Mouse (Mus musculus) frontal cortex, postnatal 10 days (tissue): ENCODE data around the gene Fmn2.

Experiments
- DNase-seq, 2 experiments: peaks; one replicate each; pipeline ENCODE4 v3.0.0; 2022; ENCODE audit warnings: low spot score in 2 of 2, mixed read lengths in 1 of 2

Gene Fmn2

DNA sequence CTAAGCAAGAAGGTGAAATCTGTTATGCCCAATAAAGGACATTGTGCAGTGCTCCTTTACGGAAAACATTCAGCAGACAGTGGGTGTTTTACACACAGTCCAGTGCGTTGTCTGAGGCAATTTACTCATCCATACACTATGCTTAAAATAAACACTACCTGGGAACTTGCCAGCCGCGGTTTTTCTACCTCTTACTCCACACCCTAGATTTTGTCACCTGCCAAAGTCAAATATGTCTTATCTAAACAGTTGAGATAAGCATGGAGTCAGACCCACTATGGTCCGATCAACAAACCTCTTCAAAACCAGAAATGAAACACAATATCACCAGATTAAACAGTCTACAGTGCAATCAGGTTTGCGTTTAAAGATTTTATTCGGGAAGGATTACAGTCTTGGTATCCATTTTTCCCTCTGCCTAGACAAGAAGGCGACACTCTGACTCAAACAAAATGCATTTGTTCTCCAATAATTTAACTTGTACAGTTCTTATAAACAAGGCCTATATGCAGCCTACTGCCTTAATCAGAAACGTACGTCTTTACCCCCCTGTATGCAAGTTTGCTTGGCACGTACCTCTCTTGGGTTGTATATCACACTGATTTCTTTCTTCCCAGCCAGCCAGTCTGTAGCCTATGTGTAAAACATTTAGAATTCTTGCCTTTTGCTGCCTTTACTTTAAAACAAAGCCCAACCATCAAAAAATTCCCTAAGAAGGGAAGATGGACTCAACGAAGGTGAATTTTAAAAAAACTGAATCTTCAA lies 158.0 kb downstream of the Fmn2 start:
- DNase-seq = no peak

DNA sequence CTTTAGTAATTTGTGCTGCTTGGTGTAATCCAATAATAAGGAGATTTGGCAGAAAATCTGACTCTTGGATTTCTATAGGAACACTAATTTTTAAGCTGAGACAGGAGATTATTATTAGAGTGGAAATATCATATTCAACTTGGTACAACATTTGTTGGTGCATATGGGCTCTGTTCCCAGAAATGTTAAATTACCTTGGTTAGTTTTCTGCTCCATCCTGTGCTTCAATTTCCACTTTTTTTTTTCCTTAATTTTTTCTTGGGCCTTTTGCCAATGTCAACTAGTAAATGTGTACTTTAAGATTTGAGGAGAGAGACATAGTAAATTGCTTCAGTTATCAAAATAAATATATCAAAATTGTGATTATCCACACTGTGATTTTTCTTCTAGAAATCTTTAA lies 163.5 kb downstream of the Fmn2 start:
- no peak for DNase-seq

DNA sequence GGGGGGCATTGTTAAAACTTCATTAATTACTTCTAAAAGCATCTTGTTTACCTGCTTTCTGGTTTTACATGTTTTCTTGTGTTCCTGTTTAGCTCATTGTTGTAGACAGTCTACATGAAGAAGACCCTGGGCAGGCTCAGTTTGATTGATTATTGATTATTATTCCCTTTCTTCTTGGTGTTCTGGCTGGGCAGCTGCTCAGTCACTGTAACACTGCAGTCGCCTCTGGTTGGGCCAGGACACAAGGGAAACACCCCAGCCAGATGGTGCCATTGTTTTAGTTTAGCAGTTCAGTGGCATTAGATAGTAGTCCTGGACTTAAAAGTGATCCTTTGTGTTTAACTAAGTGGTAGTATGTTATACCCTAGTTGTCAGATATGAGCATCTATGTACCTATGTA lies 167.5 kb downstream of the Fmn2 start:
- DNase-seq = no peak

DNA sequence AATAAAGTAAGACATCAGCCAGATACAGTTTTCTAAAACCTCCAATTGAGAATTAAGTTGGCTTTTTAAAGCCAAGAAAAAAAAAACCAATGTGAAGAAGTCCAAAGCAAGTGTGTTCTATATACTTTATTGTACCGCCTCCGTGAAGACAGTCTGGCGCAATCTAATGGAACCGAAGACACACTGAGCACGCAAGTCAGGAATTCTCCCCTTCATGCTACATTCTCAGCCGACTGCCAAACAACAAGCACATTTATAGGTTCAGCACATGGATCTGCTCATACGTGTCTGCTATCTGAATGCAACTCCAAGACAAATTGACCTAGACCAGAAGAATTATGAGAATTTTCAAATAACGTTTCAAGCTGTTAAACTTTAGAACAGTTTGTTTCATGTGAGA lies 169.2 kb downstream of the Fmn2 start:
- DNase-seq = no peak

DNA sequence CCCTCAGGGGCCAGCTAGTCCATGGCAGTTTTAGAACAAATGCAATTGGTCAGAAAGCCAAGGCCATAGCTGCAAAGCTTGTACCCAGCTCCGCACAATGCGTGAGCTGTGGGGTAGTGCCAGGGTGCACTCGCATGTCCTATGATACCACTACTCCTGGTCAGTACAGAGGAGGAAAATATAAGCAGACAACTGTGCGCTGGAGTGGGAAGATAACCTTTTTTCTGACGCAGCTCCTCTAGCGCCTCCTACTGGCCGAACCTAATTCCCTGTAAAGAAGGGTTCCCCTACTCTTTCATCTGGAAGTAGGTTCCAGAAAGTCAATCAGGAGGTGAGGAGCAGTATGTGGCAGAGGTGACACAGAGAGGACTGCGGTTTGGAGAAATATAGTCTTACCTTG lies 173.0 kb downstream of the Fmn2 start:
- no peak for DNase-seq

DNA sequence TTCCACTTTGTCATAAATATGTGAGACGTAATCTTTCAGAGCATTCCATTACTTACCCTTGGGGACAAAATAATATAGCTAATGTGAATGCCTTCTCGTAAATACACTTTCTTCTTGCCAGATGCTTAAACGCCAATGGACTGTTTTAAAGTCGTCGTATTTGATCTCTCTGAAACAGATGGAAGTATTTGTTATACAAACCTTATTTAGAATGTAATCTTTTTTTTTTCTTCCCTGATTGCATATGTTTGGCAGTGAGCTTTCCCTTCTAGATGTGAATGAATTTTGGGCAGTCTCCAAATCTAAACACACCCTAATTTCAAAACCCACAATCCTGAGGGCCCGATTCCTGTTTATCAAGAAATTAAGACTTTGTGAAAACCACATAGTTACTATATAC lies 173.7 kb downstream of the Fmn2 start:
- no peak for DNase-seq

DNA sequence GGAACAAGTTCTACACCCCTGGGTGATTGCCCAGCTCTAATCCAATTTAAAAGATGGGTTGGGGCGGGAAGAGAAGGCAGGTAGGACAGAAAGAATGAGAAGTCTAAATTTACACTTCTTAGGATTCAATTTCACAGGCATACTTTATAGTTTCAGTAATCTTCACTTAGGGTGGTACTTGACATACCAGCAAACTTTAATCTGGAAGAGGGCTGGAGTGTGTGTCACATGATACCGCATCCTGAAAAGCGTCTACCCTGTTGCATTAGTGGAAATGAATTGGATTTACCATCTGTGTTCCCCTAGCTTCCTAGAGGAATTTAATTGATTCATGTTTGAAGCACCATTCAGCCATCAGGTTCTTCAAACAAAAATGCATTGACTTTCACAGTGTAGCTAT lies 174.6 kb downstream of the Fmn2 start:
- no peak for DNase-seq

DNA sequence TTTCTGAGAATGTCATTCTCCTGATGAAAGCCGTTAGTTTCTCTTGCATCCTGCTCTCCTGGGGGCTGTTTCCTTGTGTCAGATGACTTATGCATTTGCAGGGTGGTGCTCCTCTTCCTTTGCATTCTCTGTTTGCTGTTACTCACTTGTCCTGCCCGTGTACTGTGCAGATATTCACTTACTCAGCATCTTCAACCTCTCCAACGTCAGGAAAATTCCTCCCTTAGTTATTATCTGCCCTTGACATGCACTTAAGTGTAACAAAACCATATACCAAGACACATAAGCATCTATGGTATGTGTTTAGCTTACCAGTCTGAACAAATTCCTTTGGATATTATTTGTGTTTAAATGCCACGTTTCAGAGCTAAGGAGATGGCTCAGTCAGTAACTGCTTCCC lies 175.6 kb downstream of the Fmn2 start:
- no peak for DNase-seq

DNA sequence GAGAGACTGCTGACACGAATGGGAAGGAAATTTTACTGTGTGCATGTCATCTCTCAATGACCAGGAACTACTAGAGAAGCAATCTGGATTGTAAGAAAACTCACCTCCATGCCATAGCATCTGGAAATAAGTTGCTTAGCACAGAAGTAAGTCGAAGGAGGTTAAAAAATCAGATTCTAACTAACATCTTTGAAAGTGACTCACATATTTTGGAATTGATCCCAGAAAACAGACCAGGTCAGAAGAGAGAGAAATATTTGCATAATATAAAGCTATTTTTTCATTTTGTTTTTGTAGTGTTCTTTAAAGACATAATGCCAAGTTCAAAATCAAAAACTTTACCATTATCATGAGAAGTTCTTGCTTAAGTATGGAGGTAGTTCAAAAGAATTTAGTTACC lies 187.7 kb downstream of the Fmn2 start:
- DNase-seq = no peak

DNA sequence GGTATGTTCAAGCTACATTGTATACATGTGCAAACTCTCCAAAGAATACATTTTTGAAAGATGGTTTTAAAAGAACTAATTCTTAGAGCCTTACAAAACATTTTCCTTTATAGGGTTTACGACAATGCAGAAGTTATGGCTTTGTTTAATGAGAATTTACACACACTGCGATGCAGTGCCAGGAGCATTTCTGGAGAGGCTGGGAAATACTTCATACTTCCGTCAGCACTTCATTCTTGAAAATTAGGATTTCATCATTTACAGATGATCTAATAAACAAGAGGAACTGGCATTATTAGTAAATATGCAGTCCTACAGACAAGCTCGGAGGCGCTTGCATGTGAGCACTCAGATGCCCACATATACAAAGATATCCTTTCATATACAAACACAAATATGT lies 199.2 kb downstream of the Fmn2 start:
- DNase-seq = no peak

DNA sequence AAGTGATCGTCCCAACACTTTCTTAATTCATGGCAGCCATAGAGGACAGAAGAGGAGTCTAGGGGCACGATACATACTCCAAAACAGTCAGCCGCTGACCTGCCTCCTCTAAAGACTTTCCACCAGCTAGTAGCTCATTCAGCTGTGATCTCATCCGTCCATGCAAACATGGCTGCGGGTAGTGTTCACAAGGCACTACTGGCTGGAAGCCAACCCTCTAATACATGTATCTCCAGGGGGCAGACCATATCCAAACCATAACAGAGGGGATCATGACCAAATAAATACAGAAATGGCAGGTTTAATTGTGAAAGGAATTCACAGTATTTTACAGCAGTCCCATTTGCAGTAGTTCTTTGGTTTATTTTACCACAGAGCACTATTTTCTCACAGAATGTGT lies 200.2 kb downstream of the Fmn2 start:
- DNase-seq = no peak

DNA sequence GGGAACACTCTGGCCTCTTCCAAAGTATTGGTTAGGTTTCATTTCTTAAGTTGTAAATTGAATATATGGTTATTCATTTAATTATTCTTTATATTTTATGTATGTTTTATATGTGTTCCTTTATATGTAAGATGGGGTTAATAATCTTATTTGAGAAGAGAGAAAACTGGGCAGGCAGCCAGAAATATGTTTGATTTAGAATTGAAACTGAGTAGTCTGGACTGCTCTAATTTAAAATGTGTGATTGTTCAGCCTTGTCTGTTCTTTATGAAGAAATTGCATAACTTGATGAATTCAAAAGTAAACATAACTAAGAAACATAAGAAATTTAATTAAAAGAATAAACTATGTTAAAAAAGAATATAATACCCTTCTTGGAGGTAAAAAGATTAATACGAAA lies 202.3 kb downstream of the Fmn2 start:
- no peak for DNase-seq

DNA sequence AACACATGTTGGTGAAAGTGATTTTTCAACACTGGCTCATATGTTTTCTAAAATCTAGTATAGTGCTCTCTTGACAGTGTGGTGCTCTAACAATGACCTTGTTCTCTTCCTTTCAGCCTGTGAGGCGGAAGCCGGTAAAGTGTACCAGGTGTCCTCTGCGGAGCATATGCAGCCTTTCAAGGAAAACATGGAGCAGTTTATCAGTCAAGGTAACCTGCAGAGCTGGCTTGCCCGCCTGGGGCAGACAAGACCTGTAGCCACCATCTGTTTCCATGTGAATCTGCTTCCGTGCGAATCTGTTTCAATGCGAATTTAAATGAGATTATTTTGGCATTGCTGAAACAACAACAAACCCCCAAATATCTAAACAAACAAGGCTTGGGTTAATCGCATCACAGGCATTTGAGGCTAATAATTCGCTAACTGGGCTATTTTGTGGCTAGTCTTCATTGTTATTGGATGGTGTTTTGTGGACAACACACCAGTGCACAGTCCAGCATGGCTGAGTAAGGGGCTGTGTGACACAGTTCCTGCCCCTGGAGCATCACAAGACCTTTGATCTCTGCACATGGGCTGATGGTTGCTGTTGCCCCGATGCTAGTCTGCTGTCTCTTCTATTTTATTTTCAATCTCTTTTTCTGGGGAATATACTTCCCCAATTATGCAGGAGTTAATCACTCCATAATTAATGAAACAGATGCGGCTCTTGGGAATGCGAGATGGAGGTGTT lies 218.3 kb downstream of the Fmn2 start:
- no peak for DNase-seq

DNA sequence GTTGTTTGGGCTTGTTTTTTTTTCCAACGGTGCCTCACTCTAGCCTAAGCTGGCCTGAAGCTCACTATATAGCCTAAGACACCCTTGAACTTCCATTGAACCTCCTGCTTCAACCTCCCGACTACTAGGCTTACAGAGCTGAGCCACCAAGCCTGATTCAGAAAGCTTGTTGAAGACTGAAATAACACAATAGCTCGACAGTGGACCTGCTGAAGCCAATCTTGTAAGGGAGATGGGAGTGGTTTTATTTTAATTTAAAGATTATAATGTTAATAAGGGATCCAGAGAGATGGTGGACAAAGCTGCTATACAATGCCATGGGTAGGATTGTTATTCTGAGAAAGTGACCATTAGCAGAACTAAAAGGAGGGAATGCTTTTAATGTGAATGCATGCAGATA lies 227.1 kb downstream of the Fmn2 start:
- no peak for DNase-seq

DNA sequence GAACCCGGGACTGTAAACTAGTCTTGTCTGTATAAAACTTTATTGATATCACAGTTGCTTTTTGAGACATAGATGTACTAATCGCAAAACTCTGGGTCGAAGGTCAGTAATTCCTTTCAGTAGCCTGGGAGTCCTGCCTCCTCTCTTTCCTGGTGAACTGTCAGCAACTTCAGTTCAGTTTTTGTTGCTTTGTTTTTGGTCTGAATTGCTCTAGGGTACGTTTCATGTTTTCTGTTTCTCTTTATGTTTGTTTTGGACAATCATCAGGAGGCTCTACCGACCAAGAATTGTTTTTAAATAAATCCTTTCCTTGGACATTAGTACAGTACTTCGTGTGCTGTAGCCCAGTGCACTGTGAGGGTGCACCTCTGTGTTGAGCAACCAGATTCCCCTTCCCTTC lies 231.1 kb downstream of the Fmn2 start:
- no peak for DNase-seq

DNA sequence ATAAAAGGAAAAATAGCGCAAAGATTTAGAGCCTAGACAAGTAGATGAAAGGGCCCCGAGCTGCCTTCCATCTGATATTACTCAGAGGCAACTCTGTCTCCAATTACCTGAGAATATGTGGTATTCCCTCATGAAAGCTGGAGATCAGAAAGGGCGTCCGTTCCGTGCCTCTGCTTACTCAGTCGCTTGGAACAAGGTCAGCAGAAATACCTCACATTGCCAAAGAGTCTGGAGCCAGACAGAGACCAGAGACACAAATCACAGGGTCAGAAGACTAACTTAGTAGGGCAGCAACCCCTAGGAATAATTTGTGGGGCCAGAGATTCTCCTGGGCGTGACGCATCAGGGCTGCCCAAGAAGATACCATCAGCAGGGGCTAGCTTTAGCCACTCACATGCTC lies 237.3 kb downstream of the Fmn2 start:
- DNase-seq = no peak

DNA sequence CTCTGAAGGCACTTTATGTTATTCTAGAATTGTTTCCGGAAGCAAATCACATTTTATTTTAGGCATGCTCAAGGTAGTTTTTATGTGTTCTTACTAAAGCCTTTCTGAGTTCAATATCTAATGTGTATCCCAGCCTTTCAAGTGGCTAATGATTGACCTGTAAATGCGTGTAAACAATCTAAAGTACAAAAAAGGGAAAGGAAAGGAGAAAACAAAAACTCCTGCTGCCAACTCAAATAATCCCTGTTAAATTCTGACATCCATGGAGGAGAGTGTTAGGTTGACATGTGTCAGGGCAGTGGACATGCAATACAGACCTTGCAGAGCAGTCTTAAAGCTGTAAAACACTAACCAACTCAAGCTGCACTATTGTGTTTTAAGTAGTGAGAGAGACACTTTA lies 241.0 kb downstream of the Fmn2 start:
- DNase-seq = no peak

DNA sequence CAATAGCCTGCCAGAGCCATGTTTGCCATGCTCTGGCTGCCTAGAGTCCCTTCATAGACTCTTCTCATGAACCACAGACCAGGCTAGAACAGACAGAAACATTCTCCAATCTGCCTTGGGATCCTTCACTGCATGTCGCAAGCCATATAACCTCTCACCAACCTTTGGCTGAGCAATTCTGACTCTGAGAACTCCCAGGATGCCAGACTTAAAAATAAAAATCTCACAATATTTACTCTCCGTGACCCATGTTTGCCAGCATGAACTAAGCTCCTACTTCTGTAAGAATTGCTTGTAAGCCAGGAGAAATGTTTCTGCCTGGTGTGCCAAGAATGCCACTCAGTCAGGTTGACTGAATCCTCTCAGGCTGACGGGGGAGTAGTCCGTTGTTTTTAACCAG lies 246.9 kb downstream of the Fmn2 start:
- DNase-seq = no peak

DNA sequence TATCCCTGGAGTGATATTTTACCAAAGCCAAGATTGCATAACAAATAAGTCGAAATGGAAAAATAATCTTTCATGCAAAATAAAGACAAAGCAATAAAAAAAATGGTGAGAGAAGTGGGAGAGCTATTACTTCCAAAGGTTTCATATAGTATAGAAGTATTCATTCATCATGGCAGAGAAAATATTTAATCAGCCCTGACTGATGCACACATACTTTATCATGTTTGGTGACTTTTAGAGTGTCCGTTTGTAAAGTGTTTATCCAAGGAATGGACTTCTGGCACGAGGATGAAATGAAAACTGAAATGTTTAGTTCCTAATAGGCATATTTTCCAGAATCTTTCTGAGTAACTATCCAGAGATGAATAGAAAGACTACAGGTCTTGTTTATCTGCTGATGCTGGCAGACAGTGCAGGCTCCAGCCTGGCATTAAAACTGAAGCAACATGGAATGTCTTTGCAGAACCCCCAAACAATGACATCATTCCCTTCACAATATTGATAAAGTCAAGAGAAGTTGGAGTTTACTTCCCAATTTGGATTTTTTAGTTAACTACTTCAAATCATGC lies 249.4 kb downstream of the Fmn2 start:
- DNase-seq = no peak

DNA sequence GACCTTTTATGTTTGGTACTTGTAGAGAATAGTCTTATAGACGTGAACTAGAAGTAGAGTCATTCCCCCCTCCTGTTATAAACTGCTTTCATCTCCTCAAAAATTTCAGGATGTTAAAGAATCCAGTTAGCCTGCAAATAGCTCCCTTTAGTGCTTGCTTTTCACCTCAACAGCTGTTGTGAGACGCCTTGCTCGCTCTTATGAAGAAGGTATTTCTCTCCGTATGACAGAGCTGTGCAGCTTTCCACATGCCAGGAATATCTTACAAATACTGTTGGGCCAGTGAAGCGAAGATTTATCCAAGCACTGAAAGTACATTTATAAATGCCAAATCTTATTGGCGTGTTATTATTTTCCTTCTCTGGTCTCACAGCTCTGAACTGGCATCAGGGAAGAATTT lies 257.7 kb downstream of the Fmn2 start:
- no peak for DNase-seq

DNA sequence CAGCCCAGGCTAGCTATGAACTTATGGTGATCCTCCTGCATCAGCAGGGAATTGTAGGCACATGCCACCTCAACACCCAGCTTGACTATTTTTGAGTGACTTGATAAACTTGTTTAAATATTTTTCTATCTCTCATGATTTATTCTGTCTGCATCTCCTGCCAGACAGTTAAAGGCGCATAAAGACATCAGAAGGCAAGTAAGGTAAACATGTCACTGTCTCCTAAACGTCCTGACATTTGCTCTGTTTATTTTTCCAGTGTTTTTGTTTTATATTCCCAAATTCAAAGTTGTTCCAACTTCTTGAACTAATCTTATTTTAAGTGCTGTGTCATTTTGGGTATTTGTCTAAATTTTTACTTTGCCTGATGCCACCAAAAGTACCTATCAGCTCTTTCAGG lies 264.1 kb downstream of the Fmn2 start:
- no peak for DNase-seq

DNA sequence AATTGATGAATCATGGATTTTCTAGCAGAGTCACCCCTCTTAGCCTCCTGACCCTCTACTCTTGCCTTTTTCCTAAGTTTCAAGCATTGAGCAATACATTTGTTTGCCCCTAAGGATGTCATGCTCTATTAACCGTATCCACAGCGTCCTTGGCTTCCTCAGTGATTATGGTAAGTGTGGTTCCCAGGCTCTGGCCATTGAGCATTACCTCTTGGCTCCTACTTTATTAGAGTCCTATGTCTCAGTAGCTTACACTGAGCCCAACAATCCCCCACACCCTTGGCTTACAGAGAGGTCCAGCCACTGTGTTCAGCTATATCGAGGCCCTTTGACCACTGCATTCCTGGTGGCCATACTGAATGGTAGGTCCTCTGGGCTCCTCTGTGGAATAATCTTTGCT lies 265.2 kb downstream of the Fmn2 start:
- DNase-seq = no peak

DNA sequence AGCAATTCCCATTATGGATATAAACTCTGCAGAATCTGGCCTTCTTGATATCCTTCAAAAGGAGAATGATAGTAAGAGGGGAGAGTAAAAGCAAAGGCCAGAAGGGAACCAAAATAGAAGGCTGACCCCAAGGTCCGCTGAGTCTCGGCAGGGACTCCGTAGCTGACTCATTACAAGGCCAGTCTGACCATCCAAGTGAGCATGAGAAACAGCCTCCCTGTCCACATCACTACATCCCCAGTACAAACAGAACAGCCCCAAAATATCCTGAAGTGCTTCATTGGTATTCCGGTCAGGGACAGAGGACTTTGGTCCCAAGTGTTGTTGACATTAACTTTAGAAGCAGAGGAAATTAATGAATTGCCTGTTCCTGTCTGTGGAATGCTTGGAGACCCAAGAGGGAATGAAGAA lies 270.3 kb downstream of the Fmn2 start:
- DNase-seq = no peak
